Mouse (Mus musculus): ENCODE data around the gene Fam208b.

- TF ChIP-seq CTCF (IDR thresholded peaks at IDR 0.05; ENCODE audit: low read depth) (no peak), EP300 (IDR thresholded peaks at IDR 0.05; ENCODE audit: low read depth) (no peak)
These were observed 78.5 kb downstream of the Fam208b start for GRCm38 (mm10) chr13:3532451-3532850.
